Mouse (Mus musculus): ENCODE measurements around the gene Invs. TPM values are rescaled to one million over a fixed set of nuclear protein-coding genes. Genes with fewer than 3 reads are reported as not detected.

Gene Invs
- 23.7 TPM for polyA plus RNA-seq (2017; shearing (Covaris generic))

DNA sequence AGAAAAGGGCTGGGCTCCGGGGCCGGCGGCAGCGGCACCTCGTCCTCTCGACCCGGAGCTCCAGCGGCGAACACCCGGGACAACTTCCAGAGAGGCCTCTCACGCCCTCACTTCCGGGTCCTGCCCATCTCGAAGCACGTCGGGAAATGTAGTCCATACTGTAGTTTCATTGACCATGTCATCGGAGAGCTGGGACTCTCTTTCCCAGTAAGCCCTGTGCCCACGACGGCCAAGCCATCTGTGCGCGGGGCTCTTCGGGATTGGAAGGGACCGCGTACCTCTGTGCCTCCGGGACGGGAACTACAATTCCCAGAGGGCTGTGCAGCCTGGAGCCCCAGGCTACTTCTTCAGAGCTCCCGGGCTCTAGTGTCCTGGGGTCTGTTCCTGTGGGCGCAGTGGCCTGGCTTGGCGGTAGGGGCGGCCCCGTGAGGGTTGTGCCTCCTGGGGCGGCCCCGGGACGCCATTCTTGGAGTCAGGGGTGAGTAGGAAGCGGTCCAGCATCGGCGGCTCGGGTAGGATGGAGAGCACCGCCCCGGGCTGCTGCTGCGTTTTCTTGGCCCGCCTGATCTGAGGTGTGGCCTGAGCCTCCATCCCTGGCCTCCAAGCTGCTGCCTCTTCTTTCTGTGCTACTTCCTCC is at the start of gene Invs, which contains the start of gene Erp44:
Gene Invs (plus strand): TSS at position 263 of the 637 bp plus-strand sequence.
Gene Erp44 (minus strand): TSS at position 61 of the 637 bp plus-strand sequence.

GRCm38 (mm10) chr4:48472792-48473650 is 193.5 kb downstream of the Invs start, which contains the start of gene Tex10:
Tex10 (minus strand) TSS chr4:48473459.

Other genes with a start within 250 kb of the Invs start
- gene Nr4a3, start 234.6 kb upstream of the Invs start, polyA plus RNA-seq (2017; shearing (Covaris generic)): 4.6 TPM
- 19.4 TPM for gene Stx17, start 154.8 kb upstream of the Invs start, polyA plus RNA-seq (2017; shearing (Covaris generic))
- gene Erp44, start 202 bp upstream of the Invs start, polyA plus RNA-seq (2017; shearing (Covaris generic)): 113 TPM
- gene Tex10, start 193.7 kb downstream of the Invs start, polyA plus RNA-seq (2017; shearing (Covaris generic)): 86.4 TPM

Data from activated CD4-positive, CD25-positive, alpha-beta regulatory T cell, adult 9 weeks (primary cell).